Mouse (Mus musculus): ENCODE measurements at regions not wholly inside any gene's neighbourhood (a gene's known extent, or its start where the extent isn't known, plus 50 kb on each side); places are given as distances from the start of the nearest gene placed in this dataset.

DNA sequence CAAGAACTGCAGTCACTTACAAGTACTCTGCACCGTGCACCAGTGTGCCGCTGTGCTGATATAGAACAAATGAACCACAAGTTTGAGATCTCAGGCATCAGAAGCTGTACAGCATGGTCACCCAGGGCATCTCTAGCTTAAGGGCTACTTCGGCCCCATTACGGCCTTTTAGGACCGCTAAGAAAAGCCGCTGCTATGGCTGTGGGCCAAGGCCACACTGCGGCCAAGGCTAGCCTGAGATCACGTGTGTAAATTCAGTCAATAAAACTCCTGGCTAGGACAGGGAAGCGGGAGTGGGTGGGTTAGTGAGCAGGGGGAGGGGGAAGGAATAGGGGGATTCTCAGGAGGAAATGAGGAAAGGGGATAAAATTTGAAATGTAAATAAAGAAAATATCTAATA, 50.9 kb upstream of the Atp12a start:
- peak; percentile 50 for DNase-seq

DNA sequence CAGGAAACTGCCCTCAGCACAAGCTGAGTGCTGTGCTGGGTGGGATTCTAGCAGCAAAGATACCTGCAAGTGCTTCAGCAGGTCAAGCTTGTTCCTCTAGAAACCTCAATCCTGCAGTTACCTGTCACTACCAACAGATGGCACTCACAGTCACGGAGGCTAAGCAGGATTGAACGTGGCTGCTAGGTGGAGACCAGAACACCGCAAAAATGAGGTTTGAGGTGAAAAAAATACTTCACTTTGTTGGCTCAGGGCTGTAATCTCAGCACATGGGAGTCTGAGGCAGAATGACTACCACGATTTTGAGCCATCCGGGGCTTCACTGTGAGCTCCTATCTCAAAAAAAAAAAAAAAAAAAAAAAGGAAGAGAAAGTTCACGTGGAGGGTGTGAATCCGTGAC, 50.4 kb upstream of the Atp12a start:
- DNase-seq, result peak; percentile 37

All from adrenal gland, adult 8-10 months (tissue).